Mouse (Mus musculus) neural tube, embryonic 11.5 days (tissue): ENCODE data around the gene AC129217.1. TPM values are rescaled to one million over a fixed set of nuclear protein-coding genes. Genes with fewer than 3 reads are reported as not detected.

Source experiments
- ATAC-seq: fragments of 200-750 bp; cut with Nextera tagmentation; 2 replicates; pipeline ENCODE4 v1.8.0; 2017; ENCODE audit warnings: moderate number of reproducible peaks, mild to moderate bottlenecking, moderate TSS enrichment, moderate library complexity; ENCODE audit not compliant: insufficient read depth, low FRiP score, low TSS enrichment
- DNase-seq: peaks from one replicate; pipeline ENCODE4 v3.0.0-alpha.2; 2015; ENCODE audit warnings: low spot score
- H3K27ac ChIP-seq: fragments of 300-500 bp; sonication (generic); 2 replicates; pipeline ENCODE4 v1.5.1; 2014; ENCODE audit warnings: low read depth, mild to moderate bottlenecking, low read length
- H3K27me3 ChIP-seq: fragments of 300-500 bp; sonication (generic); 2 replicates; pipeline ENCODE4 v1.6.1; 2014; ENCODE audit warnings: mild to moderate bottlenecking, low read length, mixed read lengths; ENCODE audit not compliant: control insufficient read depth, insufficient read depth
- H3K36me3 ChIP-seq: fragments of 300-500 bp; sonication (generic); 2 replicates; pipeline ENCODE4 v1.6.1; 2014; ENCODE audit warnings: mild to moderate bottlenecking, low read length, moderate library complexity, mixed read lengths; ENCODE audit not compliant: control insufficient read depth, insufficient read depth
- H3K4me1 ChIP-seq: fragments of 300-500 bp; sonication (generic); 2 replicates; pipeline ENCODE4 v1.6.1; 2014; ENCODE audit warnings: low read length, mixed read lengths; ENCODE audit not compliant: control insufficient read depth, insufficient read depth
- H3K4me2 ChIP-seq: fragments of 300-500 bp; sonication (generic); 2 replicates; pipeline ENCODE4 v1.6.1; 2014; ENCODE audit warnings: low read depth, mild to moderate bottlenecking, moderate library complexity
- H3K4me3 ChIP-seq: fragments of 300-500 bp; sonication (generic); 2 replicates; pipeline ENCODE4 v1.5.1; 2014; ENCODE audit warnings: low read depth, low read length
- H3K9ac ChIP-seq: fragments of 300-500 bp; sonication (generic); 2 replicates; pipeline ENCODE4 v1.6.1; 2014; ENCODE audit warnings: mild to moderate bottlenecking, low read length
- H3K9me3 ChIP-seq: fragments of 300-500 bp; sonication (generic); 2 replicates; pipeline ENCODE4 v1.6.1; 2016; ENCODE audit warnings: low read length; ENCODE audit not compliant: control insufficient read depth
- WGBS: fragments of 180-500 bp; shearing (Covaris S2); extraction: QIAGEN DNeasy Blood & Tissue Kit; methylation state at CpG from one replicate; pipeline ENCODE4 v1.1.7; 2014; 5-methylcytosine and 5-hydroxymethylcytosine counted together
- polyA plus RNA-seq: library from polyadenylated mRNA; unstranded; fragments of >200 nt; fragmentation: Nextera tagmentation; extraction: Ambion mirVana; gene quantifications from 2 replicates; pipeline ENCODE4 v1.2.1, GENCODE M21; 2014

Gene AC129217.1
- polyA plus RNA-seq, 1 experiment from 2014 or later: not detected

- no peaks in the 10 kb centered on the region for H3K9me3 ChIP-seq
- H3K4me1 ChIP-seq: peaks cover 12% of the 10 kb centered on the region
- H3K27ac ChIP-seq: peak overlapping the region; percentile 90
- H3K4me2 ChIP-seq: peak overlapping the region; percentile 65
- H3K27me3 ChIP-seq: no peaks in the 10 kb centered on the region
- H3K9ac ChIP-seq: peak overlapping the region; percentile 79
- ATAC-seq: peak; percentile 17; the same call in 1 of the 2 replicates
- DNase-seq: peak; percentile 31
- peaks cover 4% of the 10 kb centered on the region for H3K36me3 ChIP-seq
- 23% methylated on average over 15 of the region's 15 CpGs for WGBS
- peak overlapping the region; percentile 44 for H3K4me3 ChIP-seq
These were observed 8.6 kb downstream of the AC129217.1 start for GRCm38 (mm10) chr19:8838041-8838730.

- Histone ChIP-seq H3K9me3 (no peaks in the 10 kb centered on the region), H3K36me3 (peaks cover 1% of the 10 kb centered on the region), H3K9ac (peak within 1 kb of the TSS; percentile 79), H3K27ac (peak within 1 kb of the TSS; percentile 90), H3K27me3 (no peaks in the 10 kb centered on the region), H3K4me2 (peak within 1 kb of the TSS; percentile 65), H3K4me3 (peak within 1 kb of the TSS; percentile 44), H3K4me1 (peaks cover 12% of the 10 kb centered on the region)
- DNase-seq (peak; percentile 80), ATAC-seq (peak; percentile 69)
- 50% methylated on average over 11 of the region's 11 CpGs for WGBS
These were observed 9.7 kb downstream of the AC129217.1 start, which contains the start of gene Gng3 for GRCm38 (mm10) chr19:8839103-8839907. Gng3 (minus strand) TSS chr19:8839194.

GRCm38 (mm10) chr19:8839908-8840791 lies 10.6 kb downstream of the AC129217.1 start:
- 20% methylated on average over 29 of the region's 29 CpGs for WGBS
- peaks cover 12% of the 10 kb centered on the region for H3K4me1 ChIP-seq
- H3K9ac ChIP-seq: peak overlapping the region; percentile 58
- peak overlapping the region; percentile 65 for H3K4me2 ChIP-seq
- H3K9me3 ChIP-seq: no peaks in the 10 kb centered on the region
- H3K4me3 ChIP-seq: peak overlapping the region; percentile 44
- DNase-seq (peak; percentile 65), ATAC-seq (peak; percentile 36)
- 0 out of 2 replicates have a peak overlapping the region, but pooled peaks have one; percentile 90 for H3K27ac ChIP-seq
- no peaks in the 10 kb centered on the region for H3K36me3 ChIP-seq
- no peaks in the 10 kb centered on the region for H3K27me3 ChIP-seq

GRCm38 (mm10) chr19:8841012-8841411 lies 11.4 kb downstream of the AC129217.1 start:
- peak overlapping the region; percentile 58; the same call in 1 of the 2 replicates for H3K9ac ChIP-seq

GRCm38 (mm10) chr19:8842961-8843360 lies 13.4 kb downstream of the AC129217.1 start:
- peaks cover 12% of the 10 kb centered on the region for H3K4me1 ChIP-seq
- no peak overlapping the region for H3K9ac ChIP-seq
- H3K4me3 ChIP-seq: no peak overlapping the region
- ATAC-seq (no peak), DNase-seq (no peak)
- WGBS: 92% methylated on average over 6 of the region's 6 CpGs
- H3K27me3 ChIP-seq: no peaks in the 10 kb centered on the region
- peaks cover 5% of the 10 kb centered on the region for H3K36me3 ChIP-seq
- H3K9me3 ChIP-seq: no peaks in the 10 kb centered on the region
- H3K4me2 ChIP-seq: no peak overlapping the region
- no peak overlapping the region for H3K27ac ChIP-seq

More at GRCm38 (mm10) chr19:8841012-8841411, 11.4 kb downstream of the AC129217.1 start:
- peak overlapping the region; percentile 65 for H3K4me2 ChIP-seq
- peak overlapping the region; percentile 44; the same call in 1 of the 2 replicates for H3K4me3 ChIP-seq
- DNase-seq: no peak
- no peaks in the 10 kb centered on the region for H3K27me3 ChIP-seq
- peaks cover 12% of the 10 kb centered on the region for H3K4me1 ChIP-seq
- 84% methylated on average over 7 of the region's 7 CpGs for WGBS
- H3K9me3 ChIP-seq: no peaks in the 10 kb centered on the region
- H3K27ac ChIP-seq: no peak overlapping the region
- ATAC-seq: no peak
- no peaks in the 10 kb centered on the region for H3K36me3 ChIP-seq

GRCm38 (mm10) chr19:8844371-8845129 lies 15.0 kb downstream of the AC129217.1 start:
- H3K4me2 ChIP-seq: no peak overlapping the region
- H3K36me3 ChIP-seq: peaks cover 5% of the 10 kb centered on the region
- no peak overlapping the region for H3K9ac ChIP-seq
- H3K4me3 ChIP-seq: no peak overlapping the region
- ATAC-seq: no peak
- WGBS: 76% methylated on average over 5 of the region's 5 CpGs
- peaks cover 6% of the 10 kb centered on the region; the same call in 1 of the 2 replicates for H3K4me1 ChIP-seq
- H3K27ac ChIP-seq: no peak overlapping the region
- no peaks in the 10 kb centered on the region for H3K9me3 ChIP-seq
- no peaks in the 10 kb centered on the region for H3K27me3 ChIP-seq
- DNase-seq: peak; percentile 71

- H3K36me3 ChIP-seq: peaks cover 5% of the 10 kb centered on the region
- 75% methylated on average over 5 of the region's 5 CpGs for WGBS
These were observed 18.8 kb downstream of the AC129217.1 start for GRCm38 (mm10) chr19:8848356-8848755.

More at GRCm38 (mm10) chr19:8848356-8848755, 18.8 kb downstream of the AC129217.1 start:
- no peaks in the 10 kb centered on the region for H3K27me3 ChIP-seq
- no peaks in the 10 kb centered on the region for H3K4me1 ChIP-seq
- no peak for ATAC-seq
- no peak overlapping the region for H3K27ac ChIP-seq
- no peak for DNase-seq
- no peak overlapping the region for H3K4me3 ChIP-seq
- no peak overlapping the region for H3K9ac ChIP-seq
- no peaks in the 10 kb centered on the region for H3K9me3 ChIP-seq
- no peak overlapping the region for H3K4me2 ChIP-seq
